Mouse (Mus musculus) olfactory bulb, adult 2 months (tissue): Measurements from ENCODE around the gene Ttc41. TPM values are rescaled to one million over a fixed set of nuclear protein-coding genes. Genes with fewer than 3 reads are reported as not detected.

ENCODE experiments used
- H3K27ac ChIP-seq: fragments of 200-500 bp; 2 replicates; pipeline ENCODE4 v1.5.1; 2012; ENCODE audit warnings: low read depth, low read length; ENCODE audit not compliant: insufficient read depth
- H3K4me1 ChIP-seq: fragments of 200-500 bp; 2 replicates; pipeline ENCODE4 v1.6.1; 2012; ENCODE audit warnings: low read length; ENCODE audit not compliant: control insufficient read depth, insufficient read depth
- H3K4me3 ChIP-seq: fragments of 200-500 bp; 2 replicates; pipeline ENCODE4 v1.5.1; 2012; ENCODE audit warnings: mild to moderate bottlenecking, low read depth, low read length, moderate library complexity; ENCODE audit not compliant: insufficient read depth
- CTCF ChIP-seq: fragments of 200-500 bp; IDR thresholded peaks from 2 replicates; pipeline ENCODE4 v1.5.1; 2012; ENCODE audit warnings: low read depth, mild to moderate bottlenecking, low read length, moderate library complexity; ENCODE audit not compliant: insufficient read depth
- POLR2A ChIP-seq: fragments of 200-500 bp; IDR thresholded peaks from 2 replicates; pipeline ENCODE4 v1.6.1; 2012; ENCODE audit warnings: mild to moderate bottlenecking, low read depth, low read length, moderate library complexity; ENCODE audit not compliant: insufficient read depth
- WGBS: fragments of 180-500 bp; shearing (Covaris S2); methylation state at CpG from one replicate; pipeline ENCODE4 v1.1.7; 2018; 5-methylcytosine and 5-hydroxymethylcytosine counted together
- polyA plus RNA-seq: library from polyadenylated mRNA; stranded (reverse); fragments of >200 nt; gene quantifications from 2 replicates; pipeline ENCODE4 v1.2.4, GENCODE M21; 2012; ENCODE audit warnings: low replicate concordance; ENCODE audit not compliant: missing spikeins, insufficient read depth, insufficient read length

Gene Ttc41
- polyA plus RNA-seq, 1 experiment: not detected

- H3K27ac ChIP-seq: no peak overlapping the region
- H3K4me3 ChIP-seq: no peak overlapping the region
- 60% methylated on average over 2 of the region's 2 CpGs for WGBS
- no peak for TF ChIP-seq CTCF
- peaks cover 8% of the 10 kb centered on the region for H3K4me1 ChIP-seq
These were observed 25.9 kb downstream of the Ttc41 start for GRCm38 (mm10) chr10:86731500-86731863.

- 80% methylated on average over 4 of the region's 4 CpGs for WGBS
- H3K27ac ChIP-seq: no peak overlapping the region
- no peak for TF ChIP-seq POLR2A
- no peak for TF ChIP-seq CTCF
These were observed 29.4 kb downstream of the Ttc41 start for GRCm38 (mm10) chr10:86735036-86735435.

GRCm38 (mm10) chr10:86742918-86743317, 37.3 kb downstream of the Ttc41 start:
- no peak for TF ChIP-seq CTCF
- H3K4me1 ChIP-seq: no peaks in the 10 kb centered on the region
- no peak overlapping the region for H3K27ac ChIP-seq
- no peak overlapping the region for H3K4me3 ChIP-seq
- WGBS: 94% methylated on average over 2 of the region's 2 CpGs

More at GRCm38 (mm10) chr10:86735036-86735435, 29.4 kb downstream of the Ttc41 start:
- Histone ChIP-seq H3K4me3 (no peak overlapping the region), H3K4me1 (0 out of 2 replicates have a peak, but pooled peaks cover 3% of the 10 kb centered on the region)

GRCm38 (mm10) chr10:86744306-86744705, 38.7 kb downstream of the Ttc41 start:
- no peaks in the 10 kb centered on the region for H3K4me1 ChIP-seq
- no peak for TF ChIP-seq POLR2A
- TF ChIP-seq CTCF: no peak
- 96% methylated on average over 7 of the region's 7 CpGs for WGBS
- no peak overlapping the region for H3K4me3 ChIP-seq
- H3K27ac ChIP-seq: no peak overlapping the region

GRCm38 (mm10) chr10:86755816-86756502, 50.3 kb downstream of the Ttc41 start:
- no peak overlapping the region for H3K27ac ChIP-seq
- H3K4me1 ChIP-seq: no peaks in the 10 kb centered on the region
- no peak for TF ChIP-seq CTCF
- TF ChIP-seq POLR2A: no peak
- WGBS: 78% methylated on average over 6 of the region's 6 CpGs
- no peak overlapping the region for H3K4me3 ChIP-seq

- Histone ChIP-seq H3K4me3 (no peak overlapping the region), H3K27ac (no peak overlapping the region), H3K4me1 (no peaks in the 10 kb centered on the region)
- TF ChIP-seq POLR2A (no peak), CTCF (no peak)
- 100% methylated on average over 1 of the region's 1 CpGs for WGBS
These were observed 52.1 kb downstream of the Ttc41 start for GRCm38 (mm10) chr10:86757724-86758123.

GRCm38 (mm10) chr10:86758211-86758610, 52.6 kb downstream of the Ttc41 start:
- Histone ChIP-seq H3K4me3 (no peak overlapping the region), H3K27ac (no peak overlapping the region), H3K4me1 (no peaks in the 10 kb centered on the region)
- TF ChIP-seq POLR2A (no peak), CTCF (no peak)
- WGBS: 83% methylated on average over 6 of the region's 6 CpGs

GRCm38 (mm10) chr10:86761236-86761635, 55.6 kb downstream of the Ttc41 start:
- H3K4me1 ChIP-seq: peaks cover 2% of the 10 kb centered on the region
- H3K27ac ChIP-seq: no peak overlapping the region
- no peak for TF ChIP-seq CTCF
- 86% methylated on average over 1 of the region's 1 CpGs for WGBS
- H3K4me3 ChIP-seq: no peak overlapping the region

GRCm38 (mm10) chr10:86761722-86762383, 56.2 kb downstream of the Ttc41 start:
- 67% methylated on average over 7 of the region's 7 CpGs for WGBS
- no peak for TF ChIP-seq POLR2A
- no peak for TF ChIP-seq CTCF
- Histone ChIP-seq H3K4me1 (peaks cover 2% of the 10 kb centered on the region), H3K4me3 (no peak overlapping the region), H3K27ac (no peak overlapping the region)

GRCm38 (mm10) chr10:86762384-86762730, 56.7 kb downstream of the Ttc41 start:
- TF ChIP-seq POLR2A (no peak), CTCF (no peak)
- Histone ChIP-seq H3K4me1 (peaks cover 2% of the 10 kb centered on the region), H3K4me3 (no peak overlapping the region), H3K27ac (no peak overlapping the region)
- whole genome bisulfite sequencing: 84% methylated on average over 3 of the region's 3 CpGs
